Mouse (Mus musculus) monocyte, adult 2 months (primary cell): ENCODE results near the gene Gm10563.

Source experiments
- DNase-seq, 2 experiments: peaks; one replicate each; pipeline ENCODE4 v3.0.0; 2022; ENCODE audit warnings: low spot score in 2 of 2, low read depth in 1 of 2

Gene Gm10563

GRCm38 (mm10) chr4:155653086-155653450, 7.9 kb upstream of the Gm10563 start, which contains the start of gene Mmp23:
Gene Mmp23, minus strand, starts transcription at chr4:155653384.
- no peak for DNase-seq

- DNase-seq = no peak
Measured at GRCm38 (mm10) chr4:155652283-155653085, 7.3 kb upstream of the Gm10563 start.

GRCm38 (mm10) chr4:155651553-155652269, 6.5 kb upstream of the Gm10563 start:
- DNase-seq = no peak

GRCm38 (mm10) chr4:155649355-155649754, 4.1 kb upstream of the Gm10563 start:
- no peak for DNase-seq

GRCm38 (mm10) chr4:155645721-155646120, 513 bp upstream of the Gm10563 start:
- DNase-seq = no peak

GRCm38 (mm10) chr4:155643531-155643930, 1.7 kb downstream of the Gm10563 start:
- DNase-seq = no peak

DNA sequence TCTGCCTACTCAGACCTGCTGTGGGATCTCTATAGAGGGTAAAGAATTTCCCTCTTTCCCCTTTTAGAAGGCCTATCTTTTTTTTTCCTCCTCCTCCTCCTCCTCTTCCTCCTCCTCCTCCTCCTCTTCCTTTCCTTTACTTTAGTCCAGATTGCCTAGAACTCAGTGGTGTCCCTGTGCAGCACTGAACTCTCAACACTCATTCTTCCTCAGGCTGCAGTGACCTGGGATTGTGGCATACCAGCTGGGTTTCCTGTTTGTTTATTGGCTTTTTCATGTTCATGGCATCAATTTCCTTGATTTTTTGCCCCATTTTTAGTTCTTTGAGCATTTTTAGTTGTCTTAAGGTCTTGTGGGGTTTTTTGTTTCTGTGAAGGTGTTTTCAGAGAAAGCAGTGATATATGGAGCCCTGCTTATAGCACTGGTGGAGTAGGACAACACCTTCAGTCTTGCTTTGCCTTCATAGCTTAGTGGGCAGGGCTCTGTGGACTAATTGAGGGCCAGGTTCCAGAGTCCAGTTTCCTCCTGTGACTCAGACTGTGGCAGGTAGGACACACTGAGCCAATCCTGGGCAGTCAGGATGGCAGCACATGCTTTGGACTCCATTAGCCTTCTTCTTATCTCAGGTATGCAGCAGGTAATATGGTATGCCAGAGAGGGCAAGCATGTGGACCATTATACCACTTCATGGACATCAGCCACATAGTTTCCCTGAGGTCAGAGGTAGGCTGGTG, 9.3 kb downstream of the Gm10563 start:
- no peak for DNase-seq

GRCm38 (mm10) chr4:155630267-155630666, 14.9 kb downstream of the Gm10563 start:
- no peak for DNase-seq

DNA sequence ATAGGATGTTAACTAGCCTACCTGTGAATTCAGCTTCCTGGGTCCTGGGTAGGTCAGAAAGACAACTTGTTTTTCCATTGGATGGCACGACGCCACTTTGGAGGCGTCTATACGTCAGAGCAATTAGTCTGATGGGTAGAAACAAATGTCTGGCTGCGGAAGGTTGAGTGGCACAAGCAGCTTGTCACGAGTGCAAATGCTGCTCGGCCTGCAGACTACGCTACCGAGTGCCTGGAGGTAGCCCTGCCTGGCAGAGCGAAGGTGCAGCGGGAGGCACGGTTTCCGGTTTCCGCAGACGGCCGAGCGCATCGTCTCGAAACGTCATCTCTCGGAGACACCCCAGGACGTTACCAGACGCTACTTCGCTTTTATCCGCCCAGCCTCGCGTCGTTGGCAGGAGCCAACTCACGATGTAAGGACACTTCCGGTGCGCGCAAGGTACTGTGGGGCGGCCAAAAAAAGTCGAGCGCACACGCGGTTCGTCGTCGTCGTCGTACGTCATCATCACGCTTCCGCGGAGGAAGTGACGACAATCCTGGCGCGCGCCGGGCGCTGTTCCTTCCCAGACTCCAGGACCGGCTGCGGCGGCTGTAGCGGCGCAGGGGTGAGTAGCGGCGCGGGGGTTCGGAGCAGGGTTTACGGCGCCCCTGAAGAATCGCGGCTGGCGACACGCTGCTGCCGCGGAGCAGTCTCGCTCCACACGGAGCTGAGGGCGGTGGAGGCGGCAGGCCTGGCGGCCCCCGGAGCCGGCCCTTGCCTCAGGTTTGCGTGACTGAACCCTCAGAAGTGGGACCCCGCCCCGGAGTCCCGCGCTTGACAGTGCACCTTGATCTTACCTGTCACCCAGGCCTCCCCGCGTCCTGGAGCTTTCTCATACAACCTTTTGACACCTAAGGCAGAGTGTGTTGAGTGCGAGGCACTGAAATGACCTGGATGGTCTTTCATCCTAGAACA, 20.6 kb downstream of the Gm10563 start, which contains the start of gene Cdk11b:
Cdk11b (plus strand) TSS at position 517 of the 954 bp plus-strand sequence.
- peak; percentile 90 to 92 for DNase-seq

DNA sequence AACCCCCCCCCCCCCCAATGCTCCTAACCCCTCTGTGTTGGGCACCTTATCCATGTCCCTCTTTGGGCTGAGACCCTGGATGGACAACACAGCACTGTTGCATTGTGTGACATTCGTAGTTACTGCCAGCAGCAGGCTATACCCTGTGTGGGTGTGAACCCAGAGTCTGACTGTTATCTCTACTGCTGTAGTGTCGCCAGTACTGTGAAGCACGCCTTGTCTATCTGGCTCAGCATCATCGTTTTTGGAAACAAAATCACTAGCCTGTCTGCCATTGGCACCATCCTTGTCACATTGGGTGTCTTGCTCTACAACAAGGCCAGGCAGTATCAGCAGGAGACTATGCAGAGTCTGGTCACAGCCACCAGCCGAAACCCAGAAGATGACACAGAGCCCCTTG, 26.9 kb downstream of the Gm10563 start:
- DNase-seq = no peak

DNA sequence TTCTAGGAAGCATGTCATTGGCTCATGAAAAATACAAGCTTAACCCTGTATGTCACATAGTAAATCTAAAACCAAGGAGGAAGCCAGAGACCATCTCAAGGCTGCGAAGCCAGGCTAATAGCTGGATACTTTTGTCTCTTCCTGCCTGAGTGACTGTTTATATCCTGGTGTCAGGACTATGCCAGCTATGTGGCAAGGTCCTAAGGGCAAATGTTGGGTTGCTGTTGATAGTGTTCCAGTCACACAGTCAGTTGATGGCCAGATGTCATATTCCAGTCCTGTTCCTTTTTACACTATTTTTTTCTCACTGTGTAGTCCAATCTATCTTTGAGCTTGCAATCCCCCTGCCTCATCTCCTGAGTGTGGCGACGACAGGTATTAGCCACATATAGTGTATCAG, 31.9 kb downstream of the Gm10563 start:
- DNase-seq = no peak

- no peak for DNase-seq
Measured at GRCm38 (mm10) chr4:155611860-155612259, 33.3 kb downstream of the Gm10563 start.

- no peak for DNase-seq
Measured at GRCm38 (mm10) chr4:155606825-155607224, 38.4 kb downstream of the Gm10563 start.

GRCm38 (mm10) chr4:155605132-155605531, 40.1 kb downstream of the Gm10563 start:
- DNase-seq = no peak

GRCm38 (mm10) chr4:155603801-155604200, 41.4 kb downstream of the Gm10563 start:
- DNase-seq = no peak

- no peak for DNase-seq
Measured at GRCm38 (mm10) chr4:155602753-155603152, 42.5 kb downstream of the Gm10563 start.

- DNase-seq = no peak
Measured at GRCm38 (mm10) chr4:155601997-155602456, 43.2 kb downstream of the Gm10563 start.

DNA sequence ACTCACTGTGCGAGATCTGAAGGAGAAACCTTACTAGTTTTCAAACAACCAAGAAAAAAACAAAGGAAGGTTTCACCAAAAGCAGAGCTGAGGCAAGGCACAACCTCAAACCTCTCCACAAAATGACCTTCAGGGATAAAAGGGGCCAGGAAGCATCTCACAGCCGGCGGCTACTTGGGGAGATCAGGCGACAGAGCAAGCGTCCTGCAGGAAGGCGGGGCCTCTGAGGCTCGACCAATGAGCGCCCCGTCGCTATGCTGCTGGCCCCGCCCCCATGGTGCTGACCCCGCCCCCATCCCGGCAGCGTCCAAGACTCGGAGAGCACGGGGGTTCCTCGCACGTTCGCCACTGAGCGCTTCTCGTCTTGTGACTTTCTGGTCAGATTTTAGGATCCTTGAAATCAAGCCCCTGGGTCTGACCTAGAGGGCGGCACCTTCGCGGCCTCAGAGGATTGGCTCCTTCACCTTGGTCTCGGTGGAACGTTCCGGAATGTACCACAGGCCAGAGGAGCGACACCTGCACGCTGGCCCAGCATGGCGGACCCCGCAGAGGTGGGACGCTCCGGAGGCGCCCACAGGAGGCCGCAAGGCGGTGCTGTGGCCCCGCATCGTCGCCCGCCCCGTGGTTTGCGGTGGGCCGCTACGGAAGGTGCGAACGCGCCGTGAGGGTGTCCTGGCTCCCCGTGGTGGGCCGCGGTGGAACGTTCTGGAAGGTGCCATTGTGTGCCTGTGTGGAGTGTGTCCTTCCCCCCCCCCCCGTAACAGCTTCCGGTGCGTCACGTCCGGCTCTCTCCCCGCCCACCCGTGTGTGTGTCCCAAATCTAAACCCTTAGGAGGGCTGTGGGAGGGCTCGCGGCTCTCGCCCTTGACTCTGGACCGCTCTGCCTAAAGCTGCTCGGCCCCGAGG, 43.9 kb downstream of the Gm10563 start, which contains the start of gene Slc35e2:
Slc35e2 (plus strand) TSS at position 326 of the 906 bp plus-strand sequence.
- DNase-seq = peak; percentile 80 to 96
